Mouse (Mus musculus) gastrocnemius, adult 8-10 months (tissue): ENCODE results near the gene Ccdc57. TPM values are rescaled to one million over a fixed set of nuclear protein-coding genes. Genes with fewer than 3 reads are reported as not detected.

Source experiments
- DNase-seq, 2 experiments: peaks; one replicate each; pipeline ENCODE4 v3.0.0; 2022; ENCODE audit warnings: low spot score in 2 of 2
- total RNA-seq, 4 experiments: library from RNA; stranded (reverse); gene quantifications; 2 replicates each; pipeline ENCODE4 v1.2.4; 2022

Ccdc57 gene
- total RNA-seq, 4 experiments from 2014 or later = 2.3 to 5.4 (median 3.6) TPM

DNA sequence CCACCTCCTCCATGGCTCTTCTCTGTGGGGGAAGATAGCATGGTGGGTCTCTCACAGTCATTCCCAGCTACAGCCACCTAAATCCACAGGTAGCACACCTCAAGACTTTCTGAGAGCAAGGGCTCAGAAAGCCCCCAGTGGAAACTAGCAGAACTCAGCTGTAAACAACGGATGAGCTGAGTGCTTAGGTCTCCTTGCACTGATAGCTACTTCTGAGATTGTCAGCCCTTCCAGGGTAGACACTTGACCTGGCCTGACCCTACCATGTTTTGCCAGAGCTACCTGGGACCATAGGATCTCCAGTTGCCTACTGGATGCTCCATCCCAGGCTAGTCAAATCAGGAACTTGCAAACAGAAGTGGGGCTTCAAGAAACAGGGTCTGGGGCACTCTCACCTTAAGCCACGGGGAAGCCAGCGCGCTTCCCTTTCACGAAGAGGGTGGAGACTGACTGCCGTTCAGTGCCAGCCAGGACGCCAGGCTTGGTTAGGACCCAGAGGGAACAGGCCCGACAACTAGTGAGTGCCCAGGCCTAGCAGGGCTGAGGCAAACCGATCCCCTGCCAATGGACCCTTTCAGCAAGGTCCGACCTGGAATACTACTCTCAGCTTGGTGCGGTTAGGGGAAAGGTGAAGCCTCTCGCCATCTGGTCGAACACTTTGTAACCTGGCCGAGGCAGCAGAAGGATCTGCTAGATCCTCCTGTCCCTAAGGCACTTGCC, 109.7 kb downstream of the Ccdc57 start:
- no peak for DNase-seq

- no peak for DNase-seq
Observed at GRCm38 (mm10) chr11:120822321-120822720, 110.4 kb downstream of the Ccdc57 start.

- DNase-seq = no peak
Observed at GRCm38 (mm10) chr11:120821076-120821922, 111.4 kb downstream of the Ccdc57 start.

- DNase-seq = no peak
Observed at GRCm38 (mm10) chr11:120820546-120820945, 112.1 kb downstream of the Ccdc57 start.

- no peak for DNase-seq
Observed at GRCm38 (mm10) chr11:120819556-120819955, 113.1 kb downstream of the Ccdc57 start.

DNA sequence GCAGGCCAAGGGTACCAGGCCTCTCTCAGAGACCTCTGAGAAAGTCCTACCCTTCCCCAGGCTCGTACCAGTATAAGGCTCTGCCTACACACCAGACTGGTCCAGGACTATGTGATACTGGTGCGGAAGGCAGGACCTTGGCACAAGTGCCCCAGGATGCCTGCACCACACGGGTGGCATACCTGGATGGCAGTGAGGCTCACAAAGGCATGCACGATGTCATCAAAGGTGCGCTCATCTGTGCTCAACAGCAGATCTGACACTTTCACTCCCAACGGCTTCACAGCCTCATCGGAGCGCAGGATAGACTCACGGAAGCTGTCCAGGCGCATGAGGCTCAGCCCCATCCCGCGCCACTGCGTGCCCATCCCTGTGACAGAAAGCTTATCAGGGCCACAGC, 114.4 kb downstream of the Ccdc57 start:
- no peak for DNase-seq

DNA sequence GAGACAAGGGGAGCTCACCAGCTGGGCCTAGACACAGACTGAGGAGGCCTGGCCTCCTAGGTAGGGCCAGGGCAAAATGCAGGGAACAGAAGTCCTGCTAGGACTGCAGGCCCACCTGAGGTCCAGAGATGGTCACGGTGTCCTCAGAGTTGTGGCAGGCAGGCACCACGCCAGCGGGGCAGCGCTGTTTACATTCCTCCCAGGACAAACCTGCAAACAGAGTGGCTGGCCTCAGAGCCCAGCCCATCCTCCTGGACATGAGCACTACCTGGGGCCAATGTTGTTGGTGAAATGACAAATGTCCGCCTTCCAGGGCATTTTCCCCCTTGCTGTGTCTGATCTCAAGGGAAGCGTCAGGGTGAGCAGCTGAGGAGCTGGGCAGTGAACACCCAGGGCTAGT, 115.3 kb downstream of the Ccdc57 start:
- DNase-seq = no peak

GRCm38 (mm10) chr11:120812068-120812467, 120.6 kb downstream of the Ccdc57 start:
- DNase-seq = no peak

GRCm38 (mm10) chr11:120808010-120808409, 124.7 kb downstream of the Ccdc57 start:
- DNase-seq = no peak

DNA sequence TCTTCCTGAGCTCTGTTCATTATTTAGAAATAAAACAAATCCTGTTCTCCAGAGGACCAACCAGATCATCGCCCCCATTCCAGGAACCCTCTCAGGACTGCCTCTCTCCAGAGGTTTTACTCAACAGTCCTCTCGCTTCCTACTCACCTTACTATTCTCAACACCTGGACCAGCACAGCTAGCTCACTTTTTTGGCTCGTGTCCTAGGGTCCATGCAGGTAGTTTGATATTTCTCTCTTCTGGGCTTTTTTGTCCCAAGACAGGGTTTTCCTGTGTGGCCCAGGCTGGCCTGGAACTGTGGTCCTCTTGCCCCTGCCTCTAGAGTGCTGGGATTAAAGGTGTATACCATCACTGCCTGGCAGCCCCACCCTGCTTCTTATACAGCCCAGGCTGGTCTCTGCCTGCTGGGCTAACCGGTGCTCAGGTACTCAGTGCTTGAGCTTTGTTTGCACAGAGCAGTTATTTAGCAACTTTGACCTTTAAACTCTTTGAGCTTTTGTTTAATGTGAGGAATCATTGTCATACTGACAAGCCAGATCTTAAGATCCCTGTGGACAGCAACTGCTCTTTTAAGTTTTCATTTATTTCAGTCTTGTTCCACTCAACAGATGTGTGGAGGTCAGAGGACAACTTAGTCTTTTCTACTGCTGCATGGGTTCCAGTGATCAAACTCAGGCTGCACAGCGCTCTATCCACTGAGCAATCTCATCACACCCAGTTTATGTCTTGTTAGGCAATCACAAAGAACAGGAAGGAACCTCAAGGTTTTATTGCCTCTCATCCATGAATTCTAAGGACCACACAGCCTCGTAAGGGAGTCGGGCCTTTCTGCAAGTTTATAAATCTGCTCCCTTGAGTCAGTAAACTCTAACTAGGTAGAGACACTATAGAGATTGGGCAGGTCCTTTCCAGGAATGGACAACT, 127.0 kb downstream of the Ccdc57 start:
- DNase-seq = no peak

GRCm38 (mm10) chr11:120804769-120805168, 127.9 kb downstream of the Ccdc57 start:
- no peak for DNase-seq

GRCm38 (mm10) chr11:120804274-120804673, 128.4 kb downstream of the Ccdc57 start:
- DNase-seq = no peak

GRCm38 (mm10) chr11:120800061-120800904, 132.4 kb downstream of the Ccdc57 start:
- peak; percentile 80 to 84 for DNase-seq

- DNase-seq = no peak
Observed at GRCm38 (mm10) chr11:120799316-120799890, 133.3 kb downstream of the Ccdc57 start.

- no peak for DNase-seq
Observed at GRCm38 (mm10) chr11:120798244-120798643, 134.4 kb downstream of the Ccdc57 start.

DNA sequence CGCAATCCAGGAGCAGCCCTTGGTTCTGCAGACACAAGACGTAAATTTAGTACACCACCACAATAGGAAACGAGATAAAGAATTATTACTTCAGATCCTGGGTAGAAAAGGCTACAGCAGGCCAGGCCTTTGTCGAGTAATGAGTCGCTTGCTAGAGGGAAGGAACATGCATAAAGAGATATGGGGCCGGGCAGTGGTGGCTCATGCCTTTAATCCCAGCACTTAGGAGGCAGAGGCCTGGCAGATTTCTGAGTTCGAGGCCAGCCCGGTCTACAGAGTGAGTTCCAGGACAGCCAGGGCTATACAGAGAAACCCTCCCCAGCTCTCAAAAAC, 136.1 kb downstream of the Ccdc57 start:
- no peak for DNase-seq

DNA sequence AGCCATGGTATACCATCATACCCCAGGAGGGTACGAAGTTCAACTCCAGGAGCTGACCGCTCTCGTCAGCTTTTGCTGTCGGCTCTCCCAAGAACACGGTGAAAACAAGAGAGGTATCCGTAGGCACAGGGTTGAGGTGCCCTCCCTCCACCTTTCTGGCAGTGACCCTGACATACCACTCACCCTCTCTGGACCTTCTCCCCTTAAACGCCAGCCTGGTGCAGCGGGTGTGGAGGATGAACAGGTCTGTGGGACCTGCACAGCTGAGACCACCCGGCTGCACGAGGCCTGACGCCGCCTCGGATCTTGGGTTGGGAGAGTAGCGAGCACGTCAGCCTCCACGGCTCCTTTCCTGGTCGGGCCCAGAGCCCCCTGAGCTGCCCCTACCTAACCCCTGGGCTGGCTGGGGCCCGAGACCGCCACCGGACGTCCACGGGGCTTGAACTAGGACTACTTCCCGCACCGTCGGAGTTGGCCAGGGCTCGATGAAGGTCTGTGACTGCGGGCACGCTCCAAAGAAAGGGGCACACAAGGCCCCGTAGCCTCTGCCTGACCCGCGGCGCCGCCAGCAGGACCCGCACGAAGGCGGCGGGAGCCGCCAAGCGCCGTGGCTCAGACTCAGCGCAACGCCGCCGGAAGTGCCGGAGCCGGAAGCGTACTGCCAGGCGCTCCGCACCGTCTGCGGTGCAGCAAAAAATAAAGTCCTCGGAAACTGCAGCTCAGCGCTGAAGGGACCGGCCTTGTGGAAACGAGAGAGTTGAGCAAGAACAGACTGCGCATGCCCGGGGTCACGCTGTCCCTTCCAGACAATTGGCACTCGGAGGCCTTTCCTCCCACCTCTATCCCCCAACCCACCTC, 136.7 kb downstream of the Ccdc57 start, which contains the start of gene Dus1l:
Gene Dus1l (minus strand): TSS at position 648 of the 858 bp plus-strand sequence.
- DNase-seq = peak; percentile 90 to 94

- DNase-seq = no peak
Observed at GRCm38 (mm10) chr11:120792652-120793051, 140.0 kb downstream of the Ccdc57 start.

GRCm38 (mm10) chr11:120789810-120790209, 142.9 kb downstream of the Ccdc57 start:
- DNase-seq = no peak
